Mouse (Mus musculus) forebrain, embryonic 16.5 days (tissue): ENCODE measurements around the gene Ostf1. TPM values are rescaled to one million over a fixed set of nuclear protein-coding genes. Genes with fewer than 3 reads are reported as not detected.

ENCODE experiments used
- ATAC-seq: fragments of 200-750 bp; cut with Nextera tagmentation; 2 replicates; pipeline ENCODE4 v1.8.0; 2017; ENCODE audit warnings: mild to moderate bottlenecking, moderate library complexity
- H3K27ac ChIP-seq: fragments of 300-500 bp; sonication (generic); 2 replicates; pipeline ENCODE4 v1.5.1; 2014; ENCODE audit warnings: low read length, control low read depth
- H3K27me3 ChIP-seq: fragments of 300-500 bp; sonication (generic); replicated peaks from 2 replicates; pipeline ENCODE4 v1.6.1; 2014; ENCODE audit warnings: low read length; ENCODE audit not compliant: control insufficient read depth, insufficient read depth
- H3K36me3 ChIP-seq: fragments of 300-500 bp; sonication (generic); 2 replicates; pipeline ENCODE4 v1.6.1; 2014; ENCODE audit not compliant: control insufficient read depth, insufficient read depth
- H3K4me1 ChIP-seq: fragments of 300-500 bp; sonication (generic); replicated peaks from 2 replicates; pipeline ENCODE4 v1.6.1; 2014; ENCODE audit warnings: low read length; ENCODE audit not compliant: control insufficient read depth, insufficient read depth
- H3K4me2 ChIP-seq: fragments of 300-500 bp; sonication (generic); 2 replicates; pipeline ENCODE4 v1.6.1; 2014; ENCODE audit warnings: mild to moderate bottlenecking, low read length, control low read depth
- H3K4me3 ChIP-seq: fragments of 300-500 bp; sonication (generic); replicated peaks from 2 replicates; pipeline ENCODE4 v1.5.1; 2014; ENCODE audit warnings: mild to moderate bottlenecking, low read length, control low read depth
- H3K9ac ChIP-seq: fragments of 300-500 bp; sonication (generic); replicated peaks from 2 replicates; pipeline ENCODE4 v1.6.1; 2014; ENCODE audit warnings: low read depth, low read length, control low read depth
- H3K9me3 ChIP-seq: fragments of 300-500 bp; sonication (generic); 2 replicates; pipeline ENCODE4 v1.6.1; 2016; ENCODE audit warnings: low read length; ENCODE audit not compliant: control insufficient read depth
- WGBS: fragments of 180-500 bp; shearing (Covaris S2); extraction: QIAGEN DNeasy Blood & Tissue Kit; methylation state at CpG from one replicate; pipeline ENCODE4 v1.1.7; 2014; 5-methylcytosine and 5-hydroxymethylcytosine counted together
- polyA plus RNA-seq: library from polyadenylated mRNA; unstranded; fragments of >200 nt; fragmentation: Nextera tagmentation; extraction: Ambion mirVana; gene quantifications from 2 replicates; pipeline ENCODE4 v1.2.1, GENCODE M21; 2015

Ostf1 gene
- polyA plus RNA-seq, 1 experiment from 2014 or later = 33.1 TPM

DNA sequence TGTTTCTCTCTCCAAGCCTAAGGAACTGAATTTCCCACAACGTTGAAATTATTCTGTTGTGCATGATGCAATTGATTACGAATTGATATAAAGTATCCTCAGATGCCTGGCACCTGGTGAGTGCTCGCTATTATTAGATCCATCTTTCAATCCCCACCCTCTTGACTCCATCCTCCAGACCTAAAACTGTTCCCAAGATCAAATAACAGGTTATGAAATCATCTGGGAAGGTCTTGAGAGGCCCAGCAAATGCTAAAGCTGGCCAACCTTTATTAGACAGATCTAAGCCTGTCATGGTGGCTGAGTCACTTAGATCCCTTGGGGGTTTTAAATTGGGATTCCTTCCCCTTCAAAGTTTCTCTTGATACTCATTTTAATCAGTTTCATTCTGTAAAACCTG is 28.8 kb upstream of the Ostf1 start:
- no peaks in the 10 kb centered on the region for H3K27me3 ChIP-seq
- H3K9me3 ChIP-seq = no peaks in the 10 kb centered on the region
- H3K9ac ChIP-seq = no peak overlapping the region
- 93% methylated on average over 3 of the region's 3 CpGs for WGBS
- no peak for ATAC-seq
- no peak overlapping the region for H3K4me3 ChIP-seq
- H3K36me3 ChIP-seq = no peaks in the 10 kb centered on the region
- no peak overlapping the region for H3K27ac ChIP-seq
- H3K4me1 ChIP-seq = no peaks in the 10 kb centered on the region
- no peak overlapping the region for H3K4me2 ChIP-seq

DNA sequence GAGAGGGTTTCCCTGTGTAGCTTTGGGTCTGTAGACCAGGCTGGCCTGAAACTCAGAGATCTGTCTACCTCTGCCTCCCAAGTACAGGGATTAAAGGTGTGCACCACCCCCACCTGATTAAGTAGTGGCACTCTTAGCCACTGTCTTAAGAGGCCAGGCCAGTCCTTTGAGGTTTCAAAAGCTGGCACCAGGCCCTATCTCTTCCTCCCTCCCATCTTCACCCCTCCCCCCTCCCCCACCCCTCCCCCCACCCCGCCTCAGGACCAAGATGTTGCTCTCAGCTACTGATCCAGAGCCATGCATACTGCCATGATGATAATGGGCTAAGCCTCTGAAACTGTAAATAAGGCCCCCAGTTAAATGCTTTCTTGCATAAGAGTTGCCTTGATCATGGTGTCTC is 27.7 kb upstream of the Ostf1 start:
- no CpG with 5 or more reads among the region's 1 CpGs for WGBS

DNA sequence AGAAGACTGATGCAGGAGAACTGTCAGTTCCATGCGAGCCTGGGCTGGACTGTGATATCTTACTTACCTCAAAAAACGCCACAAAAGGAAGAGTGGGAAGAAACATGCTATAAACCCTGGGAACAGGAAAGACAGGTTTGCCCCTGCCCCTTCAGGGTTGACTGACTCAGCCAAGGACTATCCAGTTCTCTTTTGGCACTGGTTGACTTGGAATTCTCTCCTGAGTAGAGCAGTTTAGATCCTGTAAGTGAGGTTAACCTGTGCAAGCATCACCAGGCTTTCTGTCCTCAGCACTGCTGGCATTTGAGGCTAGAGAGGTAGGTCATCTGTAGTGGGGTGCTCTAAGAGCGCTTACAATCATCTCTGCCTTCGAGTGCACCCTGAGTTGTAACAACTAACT is 26.9 kb upstream of the Ostf1 start:
- no peak overlapping the region for H3K27ac ChIP-seq
- H3K36me3 ChIP-seq = no peaks in the 10 kb centered on the region
- H3K4me1 ChIP-seq = no peaks in the 10 kb centered on the region
- H3K4me2 ChIP-seq = no peak overlapping the region
- ATAC-seq = no peak
- no peak overlapping the region for H3K9ac ChIP-seq
- no peaks in the 10 kb centered on the region for H3K27me3 ChIP-seq
- H3K9me3 ChIP-seq = no peaks in the 10 kb centered on the region
- no peak overlapping the region for H3K4me3 ChIP-seq
- WGBS = 69% methylated on average over 4 of the region's 4 CpGs

More for the DNA sequence above, 27.7 kb upstream of the Ostf1 start:
- no peaks in the 10 kb centered on the region for H3K36me3 ChIP-seq
- H3K27ac ChIP-seq = no peak overlapping the region
- H3K4me1 ChIP-seq = no peaks in the 10 kb centered on the region
- H3K9me3 ChIP-seq = no peaks in the 10 kb centered on the region
- H3K4me2 ChIP-seq = no peak overlapping the region
- ATAC-seq = no peak
- no peak overlapping the region for H3K4me3 ChIP-seq
- no peak overlapping the region for H3K9ac ChIP-seq
- H3K27me3 ChIP-seq = no peaks in the 10 kb centered on the region

DNA sequence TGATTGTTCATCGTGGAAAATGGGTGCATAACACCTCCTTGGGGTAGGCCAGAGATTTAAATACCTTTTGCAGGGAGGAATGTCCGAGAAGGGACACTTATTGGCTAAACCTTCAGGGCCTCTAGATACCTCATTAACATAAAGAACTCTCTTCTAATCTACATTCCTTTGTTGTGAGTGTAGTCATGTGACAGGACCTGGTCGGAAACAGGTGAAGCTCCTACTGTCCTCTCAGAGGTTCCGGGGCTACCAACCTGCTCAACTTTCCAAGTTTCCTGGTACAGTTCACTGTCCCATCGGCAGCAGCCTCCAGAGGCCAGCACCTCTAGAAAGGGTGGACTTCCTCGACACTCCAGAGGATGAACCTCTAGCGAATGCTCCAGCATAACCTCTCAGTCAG is 24.4 kb upstream of the Ostf1 start:
- H3K4me2 ChIP-seq = no peak overlapping the region
- H3K27ac ChIP-seq = no peak overlapping the region
- ATAC-seq = no peak
- no peaks in the 10 kb centered on the region for H3K9me3 ChIP-seq
- WGBS = 84% methylated on average over 7 of the region's 7 CpGs
- no peaks in the 10 kb centered on the region for H3K36me3 ChIP-seq
- no peaks in the 10 kb centered on the region for H3K4me1 ChIP-seq
- no peaks in the 10 kb centered on the region for H3K27me3 ChIP-seq
- H3K9ac ChIP-seq = no peak overlapping the region
- no peak overlapping the region for H3K4me3 ChIP-seq

DNA sequence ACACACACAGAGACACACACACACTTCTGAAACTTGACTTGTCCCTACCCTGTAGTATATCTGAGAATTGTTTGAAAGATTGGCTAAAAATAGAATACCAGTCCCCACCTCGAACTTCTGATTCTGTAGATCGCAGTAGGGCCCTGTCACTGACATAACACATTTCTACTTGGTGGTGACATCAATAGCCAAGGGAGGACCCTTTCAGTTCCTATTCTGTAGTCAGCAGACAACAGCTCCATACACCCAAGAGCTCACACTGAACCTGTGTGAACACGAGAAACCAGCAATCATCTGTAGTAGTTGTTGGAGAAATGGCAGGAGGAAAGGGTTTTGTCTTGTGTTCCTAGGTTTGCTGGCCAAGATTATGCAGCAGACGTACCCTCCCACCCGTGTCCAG is 23.4 kb upstream of the Ostf1 start:
- no peaks in the 10 kb centered on the region for H3K36me3 ChIP-seq
- no peaks in the 10 kb centered on the region for H3K9me3 ChIP-seq
- no peak overlapping the region for H3K9ac ChIP-seq
- H3K4me2 ChIP-seq = no peak overlapping the region
- H3K27ac ChIP-seq = no peak overlapping the region
- WGBS = 89% methylated on average over 5 of the region's 5 CpGs
- H3K27me3 ChIP-seq = no peaks in the 10 kb centered on the region
- H3K4me3 ChIP-seq = no peak overlapping the region
- no peak for ATAC-seq
- no peaks in the 10 kb centered on the region for H3K4me1 ChIP-seq

DNA sequence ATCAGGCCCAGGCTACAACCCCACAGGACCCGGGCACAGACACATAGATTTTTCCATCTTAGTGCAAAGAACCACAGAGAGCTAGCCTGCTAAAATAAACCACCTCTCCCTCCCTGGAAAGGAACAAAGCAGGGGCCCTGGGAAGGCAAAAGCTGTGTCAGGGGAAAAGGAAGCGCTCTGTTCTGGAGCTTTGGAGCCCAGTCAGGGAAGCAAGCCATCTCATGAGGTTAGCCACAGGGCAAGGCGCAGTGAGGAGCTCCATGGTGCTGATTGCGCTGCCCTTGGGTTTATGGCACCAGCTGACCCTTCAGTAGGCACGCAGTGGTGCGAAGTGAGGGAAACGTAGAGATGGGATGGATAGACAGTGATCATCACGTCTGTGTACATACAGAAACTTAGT is 22.7 kb upstream of the Ostf1 start:
- no peaks in the 10 kb centered on the region for H3K27me3 ChIP-seq
- H3K4me1 ChIP-seq = no peaks in the 10 kb centered on the region
- WGBS = 89% methylated on average over 8 of the region's 8 CpGs
- no peak for ATAC-seq
- no peaks in the 10 kb centered on the region for H3K9me3 ChIP-seq
- no peak overlapping the region for H3K4me3 ChIP-seq
- H3K9ac ChIP-seq = no peak overlapping the region
- H3K27ac ChIP-seq = no peak overlapping the region
- H3K4me2 ChIP-seq = no peak overlapping the region
- no peaks in the 10 kb centered on the region for H3K36me3 ChIP-seq

DNA sequence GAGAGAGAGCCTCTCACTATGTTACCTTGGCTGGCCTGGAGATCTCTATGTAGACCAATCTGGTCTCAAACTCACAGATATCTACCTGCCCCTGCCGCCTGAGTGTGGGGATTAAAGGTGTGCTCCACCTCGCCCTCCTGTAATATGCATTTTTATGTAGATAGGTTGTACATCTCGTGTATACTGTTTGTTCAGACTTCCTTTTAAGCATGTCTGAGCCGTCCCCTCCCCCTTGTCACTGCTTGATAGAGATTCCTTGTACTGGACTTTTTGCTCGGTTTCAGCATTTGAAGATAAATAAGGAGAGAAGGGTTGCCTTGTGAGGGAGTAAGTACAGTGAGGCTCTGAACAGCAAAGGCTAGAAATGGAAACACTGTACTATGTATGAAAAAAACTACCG is 21.4 kb upstream of the Ostf1 start:
- H3K27ac ChIP-seq = no peak overlapping the region
- no peaks in the 10 kb centered on the region for H3K4me1 ChIP-seq
- H3K9ac ChIP-seq = no peak overlapping the region
- no peaks in the 10 kb centered on the region for H3K36me3 ChIP-seq
- H3K27me3 ChIP-seq = no peaks in the 10 kb centered on the region
- H3K4me3 ChIP-seq = no peak overlapping the region
- no peaks in the 10 kb centered on the region for H3K9me3 ChIP-seq
- WGBS = 88% methylated on average over 6 of the region's 6 CpGs
- no peak overlapping the region for H3K4me2 ChIP-seq
- no peak for ATAC-seq

DNA sequence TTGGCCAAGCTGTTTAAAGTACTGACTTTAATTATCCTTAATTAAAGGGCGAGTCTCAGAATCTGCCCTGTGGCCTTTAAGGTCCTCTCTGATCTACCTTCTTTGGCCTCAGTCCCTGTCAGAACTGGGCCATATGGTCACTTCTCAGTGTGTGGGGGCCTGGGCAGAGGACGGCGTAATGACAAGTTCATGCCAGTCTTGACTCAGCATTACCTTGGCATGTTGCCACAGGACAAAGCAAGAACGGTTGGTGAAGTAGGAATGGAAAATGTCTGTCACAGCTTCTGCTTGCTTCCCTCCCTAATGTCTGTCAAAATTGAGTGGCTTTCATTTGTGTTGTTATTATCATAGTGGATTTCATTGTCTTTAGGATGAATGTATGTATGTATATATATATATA is 21.0 kb upstream of the Ostf1 start:
- 71% methylated on average over 4 of the region's 4 CpGs for WGBS
- ATAC-seq = no peak
- H3K4me2 ChIP-seq = no peak overlapping the region
- H3K36me3 ChIP-seq = no peaks in the 10 kb centered on the region
- H3K4me3 ChIP-seq = no peak overlapping the region
- no peak overlapping the region for H3K9ac ChIP-seq
- no peaks in the 10 kb centered on the region for H3K4me1 ChIP-seq
- no peaks in the 10 kb centered on the region for H3K27me3 ChIP-seq
- no peaks in the 10 kb centered on the region for H3K9me3 ChIP-seq
- no peak overlapping the region for H3K27ac ChIP-seq

DNA sequence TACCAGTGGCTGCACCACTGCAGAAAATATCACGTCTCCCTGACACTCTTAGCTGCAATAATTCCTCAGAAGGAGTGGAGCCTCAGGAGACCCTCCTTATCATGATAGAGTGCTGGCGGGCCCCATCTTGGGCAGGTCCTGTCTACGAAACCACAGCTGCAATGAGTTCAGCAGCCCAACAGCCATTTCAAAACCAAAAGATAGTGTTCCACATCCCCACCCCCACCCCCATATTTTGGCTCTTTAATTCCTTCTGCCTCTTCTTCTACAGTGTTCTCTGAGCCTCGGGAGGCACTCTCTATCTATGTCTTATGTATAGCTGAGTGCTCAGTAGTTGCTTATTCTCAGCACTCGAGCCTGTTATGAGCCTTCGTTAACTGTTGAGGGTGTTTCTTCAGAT is 18.9 kb upstream of the Ostf1 start:
- 82% methylated on average over 6 of the region's 6 CpGs for WGBS
- no peak overlapping the region for H3K9ac ChIP-seq

DNA sequence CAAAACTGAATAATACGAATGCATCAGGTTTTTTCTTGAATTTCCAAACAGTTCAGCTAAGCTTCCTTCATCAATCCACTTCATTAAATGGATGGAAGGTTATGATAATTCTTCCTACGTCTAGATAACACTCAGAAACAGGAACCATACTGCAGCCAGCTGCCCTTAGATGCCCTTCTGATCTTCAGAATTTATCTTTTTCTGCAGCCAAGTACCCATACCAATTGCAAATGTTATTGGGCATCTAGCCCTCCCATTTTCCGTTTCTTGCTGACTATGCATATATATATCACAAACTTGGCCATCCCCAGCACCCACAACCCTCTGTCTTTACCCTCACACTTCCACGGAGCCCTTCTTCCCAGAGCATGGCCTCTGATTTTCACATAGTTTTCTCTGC is 18.3 kb upstream of the Ostf1 start:
- Histone ChIP-seq H3K9ac (no peak overlapping the region), H3K27me3 (no peaks in the 10 kb centered on the region), H3K4me1 (no peaks in the 10 kb centered on the region), H3K27ac (no peak overlapping the region), H3K9me3 (no peaks in the 10 kb centered on the region), H3K4me2 (no peak overlapping the region), H3K36me3 (no peaks in the 10 kb centered on the region), H3K4me3 (no peak overlapping the region)
- 83% methylated on average over 4 of the region's 4 CpGs for WGBS
- ATAC-seq = no peak

More for the DNA sequence above, 18.9 kb upstream of the Ostf1 start:
- Histone ChIP-seq H3K4me2 (no peak overlapping the region), H3K9me3 (no peaks in the 10 kb centered on the region), H3K36me3 (no peaks in the 10 kb centered on the region), H3K4me3 (no peak overlapping the region), H3K27ac (no peak overlapping the region), H3K4me1 (no peaks in the 10 kb centered on the region), H3K27me3 (no peaks in the 10 kb centered on the region)
- no peak for ATAC-seq
